Mouse (Mus musculus): ENCODE measurements around the gene Scand1. TPM values are rescaled to one million over a fixed set of nuclear protein-coding genes. Genes with fewer than 3 reads are reported as not detected.

Gene Scand1
- polyA plus RNA-seq (2014; fragmentation: Nextera tagmentation; extraction: Ambion mirVana) = 70.1 and 72.0 TPM in 2 replicates

DNA sequence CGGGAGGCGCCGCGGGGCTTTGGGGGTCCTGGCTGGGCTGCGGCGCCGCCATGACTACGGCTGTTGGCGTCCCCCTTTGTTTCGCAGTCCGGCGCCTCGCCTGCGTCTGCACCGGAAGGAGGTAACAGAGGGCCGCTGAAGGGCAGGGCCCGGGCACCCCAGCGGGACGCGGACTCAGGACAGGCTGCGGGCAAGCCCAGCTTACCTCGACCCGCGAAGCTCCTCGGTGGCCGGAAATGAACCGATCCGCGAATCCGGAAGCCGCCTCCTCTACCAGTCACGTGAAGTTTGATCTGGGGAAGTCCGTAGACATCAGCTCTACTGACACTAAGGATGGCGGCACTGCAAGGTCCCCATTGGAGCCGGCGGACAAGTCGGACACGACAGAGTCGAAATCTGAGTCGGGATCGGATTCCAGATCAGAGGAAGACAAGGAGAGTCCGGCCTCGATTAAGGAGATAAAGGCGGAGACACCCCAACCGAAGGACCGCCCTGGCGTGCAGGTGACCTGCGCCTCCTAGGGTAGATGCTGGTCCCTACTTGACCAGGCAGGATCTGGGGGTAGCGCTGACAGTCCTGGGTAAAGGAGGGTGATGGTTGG, at the start of gene Scand1, which contains the start of gene Cnbd2:
Scand1 (minus strand) TSS at position 408 of the 601 bp plus-strand sequence.
Cnbd2 (plus strand) TSS at position 3 of the 601 bp plus-strand sequence.
- Histone ChIP-seq H3K9ac (ENCODE audit: low read length) (peak within 1 kb of the TSS; percentile 97), H3K4me2 (ENCODE audit: low read depth, severe bottlenecking) (peak within 1 kb of the TSS; percentile 76), H3K27me3 (ENCODE audit: control insufficient read depth, insufficient read depth, low read length) (no peaks in the 10 kb centered on the region), H3K36me3 (ENCODE audit: control insufficient read depth, insufficient read depth, low read length) (no peaks in the 10 kb centered on the region), H3K4me3 (ENCODE audit: low read depth, low read length) (peak within 1 kb of the TSS; percentile 84), H3K9me3 (ENCODE audit: control insufficient read depth, low read length) (no peaks in the 10 kb centered on the region), H3K4me1 (ENCODE audit: control insufficient read depth, insufficient read depth, low read length) (no peaks in the 10 kb centered on the region), H3K27ac (replicated peaks; ENCODE audit: low read depth, low read length) (peak within 1 kb of the TSS; percentile 94)
- WGBS = under 1% methylated on average over 49 of the region's 49 CpGs
- DNase-seq (ENCODE audit: low spot score) = peak; percentile 88
- ATAC-seq (ENCODE audit: insufficient number of reproducible peaks, low FRiP score, low TSS enrichment, low read depth) = peak; percentile 87

DNA sequence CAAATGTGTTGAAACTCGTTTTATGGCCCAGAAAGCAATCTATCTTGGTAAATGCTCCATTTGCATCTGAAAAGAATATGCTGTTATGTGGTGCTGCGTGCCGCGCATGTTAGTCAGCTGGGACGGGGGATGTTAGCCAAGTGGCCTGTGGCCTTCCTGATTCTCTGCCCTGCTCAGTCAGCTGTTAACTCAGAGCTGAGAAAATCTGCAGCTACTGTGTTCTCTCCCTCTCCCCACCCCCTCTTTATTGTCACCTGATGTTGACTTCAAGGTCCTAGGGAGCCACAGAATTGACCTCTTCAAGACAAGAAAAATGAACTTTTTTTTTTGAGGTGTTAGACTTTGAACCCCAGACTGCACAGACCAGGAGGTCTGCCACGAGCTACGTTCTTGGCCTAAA, 43.5 kb upstream of the Scand1 start:
- no peaks in the 10 kb centered on the region for H3K27me3 ChIP-seq (ENCODE audit: control insufficient read depth, insufficient read depth, low read length)
- 75% methylated on average over 7 of the region's 7 CpGs for WGBS
- no peaks in the 10 kb centered on the region for H3K36me3 ChIP-seq (ENCODE audit: control insufficient read depth, insufficient read depth, low read length)
- H3K4me2 ChIP-seq (ENCODE audit: low read depth, severe bottlenecking) = no peak overlapping the region
- DNase-seq (ENCODE audit: low spot score) = no peak
- ATAC-seq (ENCODE audit: insufficient number of reproducible peaks, low FRiP score, low TSS enrichment, low read depth) = no peak
- H3K27ac ChIP-seq (replicated peaks; ENCODE audit: low read depth, low read length) = no peak overlapping the region
- H3K4me3 ChIP-seq (ENCODE audit: low read depth, low read length) = no peak overlapping the region
- H3K9ac ChIP-seq (ENCODE audit: low read length) = no peak overlapping the region
- H3K4me1 ChIP-seq (ENCODE audit: control insufficient read depth, insufficient read depth, low read length) = no peaks in the 10 kb centered on the region
- no peaks in the 10 kb centered on the region for H3K9me3 ChIP-seq (ENCODE audit: control insufficient read depth, low read length)

DNA sequence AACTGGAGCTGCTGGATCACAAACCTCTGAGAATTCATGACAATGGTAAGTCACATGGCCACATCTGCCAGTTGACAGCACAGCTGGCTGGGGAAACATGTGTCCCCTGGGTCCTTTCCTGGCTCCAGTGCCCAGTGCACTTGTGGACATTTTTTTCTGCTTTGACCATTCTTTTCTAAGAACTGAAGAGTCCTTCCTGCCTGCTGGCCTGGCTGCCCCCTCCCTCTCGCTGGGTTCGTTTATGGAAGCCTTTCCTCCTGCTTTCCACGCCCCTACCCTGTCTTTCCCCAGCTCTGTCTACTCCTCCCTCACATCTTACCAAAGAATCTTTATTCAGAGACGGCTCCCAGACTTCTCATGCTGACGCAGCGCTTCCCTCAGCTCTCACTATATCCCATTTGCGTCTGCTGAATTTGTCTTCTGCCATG, 40.8 kb upstream of the Scand1 start:
- no peak overlapping the region for H3K9ac ChIP-seq (ENCODE audit: low read length)
- no peak overlapping the region for H3K4me3 ChIP-seq (ENCODE audit: low read depth, low read length)
- H3K27me3 ChIP-seq (ENCODE audit: control insufficient read depth, insufficient read depth, low read length) = no peaks in the 10 kb centered on the region
- WGBS = 55% methylated on average over 7 of the region's 7 CpGs
- H3K4me1 ChIP-seq (ENCODE audit: control insufficient read depth, insufficient read depth, low read length) = no peaks in the 10 kb centered on the region
- H3K36me3 ChIP-seq (ENCODE audit: control insufficient read depth, insufficient read depth, low read length) = no peaks in the 10 kb centered on the region
- no peaks in the 10 kb centered on the region for H3K9me3 ChIP-seq (ENCODE audit: control insufficient read depth, low read length)
- no peak overlapping the region for H3K27ac ChIP-seq (replicated peaks; ENCODE audit: low read depth, low read length)
- no peak for ATAC-seq (ENCODE audit: insufficient number of reproducible peaks, low FRiP score, low TSS enrichment, low read depth)
- no peak overlapping the region for H3K4me2 ChIP-seq (ENCODE audit: low read depth, severe bottlenecking)
- no peak for DNase-seq (ENCODE audit: low spot score)

DNA sequence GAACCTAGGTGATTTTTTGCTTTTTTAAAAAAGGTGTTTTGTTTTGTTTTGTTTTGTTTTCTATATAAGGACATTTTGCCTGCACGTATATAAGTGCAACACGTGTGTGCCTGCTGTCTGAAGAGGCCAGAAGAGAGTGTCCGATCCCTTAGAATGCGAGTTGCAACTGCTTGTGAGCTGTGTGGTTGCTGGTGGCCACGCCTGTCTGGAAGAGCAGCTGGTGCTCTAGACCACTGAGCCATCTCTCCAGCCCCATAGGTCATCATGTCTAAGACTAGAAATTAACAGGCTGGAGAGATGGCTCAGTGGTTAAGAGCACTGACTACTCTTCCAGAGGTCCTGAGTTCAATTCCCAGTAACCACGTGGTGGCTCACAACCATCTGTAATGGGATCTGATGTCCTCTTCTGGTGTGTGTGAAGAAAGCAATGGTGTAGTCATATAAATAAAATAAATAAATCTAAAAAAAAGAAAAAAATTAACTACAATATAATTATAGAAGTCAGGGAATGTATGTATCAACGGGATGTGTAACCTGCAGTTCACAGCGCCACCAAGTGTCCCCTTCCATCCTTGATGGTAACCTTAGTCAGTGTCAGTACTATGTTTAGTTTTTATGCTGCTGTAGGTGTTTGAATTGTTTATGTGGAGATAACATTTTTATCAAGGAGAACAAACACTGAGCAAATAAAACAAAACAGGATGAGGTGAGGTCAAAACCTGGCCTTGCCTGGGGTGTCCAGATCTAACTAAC, 40.1 kb upstream of the Scand1 start:
- WGBS = 81% methylated on average over 8 of the region's 8 CpGs
- Histone ChIP-seq H3K36me3 (ENCODE audit: control insufficient read depth, insufficient read depth, low read length) (no peaks in the 10 kb centered on the region), H3K27me3 (ENCODE audit: control insufficient read depth, insufficient read depth, low read length) (no peaks in the 10 kb centered on the region), H3K9me3 (ENCODE audit: control insufficient read depth, low read length) (no peaks in the 10 kb centered on the region), H3K9ac (ENCODE audit: low read length) (no peak overlapping the region), H3K4me2 (ENCODE audit: low read depth, severe bottlenecking) (no peak overlapping the region), H3K4me1 (ENCODE audit: control insufficient read depth, insufficient read depth, low read length) (no peaks in the 10 kb centered on the region), H3K27ac (replicated peaks; ENCODE audit: low read depth, low read length) (no peak overlapping the region), H3K4me3 (ENCODE audit: low read depth, low read length) (no peak overlapping the region)
- no peak for DNase-seq (ENCODE audit: low spot score)
- ATAC-seq (ENCODE audit: insufficient number of reproducible peaks, low FRiP score, low TSS enrichment, low read depth) = no peak

DNA sequence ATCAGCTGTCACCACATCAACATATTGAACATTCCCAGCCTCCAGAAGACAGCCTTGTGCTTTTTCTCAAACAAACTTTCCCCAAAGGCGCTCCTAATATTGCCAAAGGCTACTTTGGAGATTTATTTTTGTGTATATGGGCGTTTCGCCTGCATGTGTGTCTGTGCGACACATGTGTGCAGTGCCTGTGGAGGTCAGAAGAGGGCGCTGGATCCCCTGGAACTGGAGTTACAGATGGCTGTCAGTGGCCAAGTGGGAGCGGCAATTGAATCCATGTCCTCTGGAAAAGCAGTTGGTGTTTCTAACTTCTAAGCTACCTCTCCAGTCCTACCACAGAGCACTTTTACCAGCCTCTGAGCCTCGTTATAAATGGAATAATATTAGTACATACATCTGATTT, 38.7 kb upstream of the Scand1 start:
- Histone ChIP-seq H3K4me2 (ENCODE audit: low read depth, severe bottlenecking) (no peak overlapping the region), H3K36me3 (ENCODE audit: control insufficient read depth, insufficient read depth, low read length) (no peaks in the 10 kb centered on the region), H3K4me1 (ENCODE audit: control insufficient read depth, insufficient read depth, low read length) (no peaks in the 10 kb centered on the region), H3K9me3 (ENCODE audit: control insufficient read depth, low read length) (no peaks in the 10 kb centered on the region), H3K27ac (replicated peaks; ENCODE audit: low read depth, low read length) (no peak overlapping the region), H3K27me3 (ENCODE audit: control insufficient read depth, insufficient read depth, low read length) (no peaks in the 10 kb centered on the region), H3K9ac (ENCODE audit: low read length) (no peak overlapping the region), H3K4me3 (ENCODE audit: low read depth, low read length) (no peak overlapping the region)
- ATAC-seq (ENCODE audit: insufficient number of reproducible peaks, low FRiP score, low TSS enrichment, low read depth) (no peak), DNase-seq (ENCODE audit: low spot score) (no peak)
- WGBS = 81% methylated on average over 7 of the region's 7 CpGs

DNA sequence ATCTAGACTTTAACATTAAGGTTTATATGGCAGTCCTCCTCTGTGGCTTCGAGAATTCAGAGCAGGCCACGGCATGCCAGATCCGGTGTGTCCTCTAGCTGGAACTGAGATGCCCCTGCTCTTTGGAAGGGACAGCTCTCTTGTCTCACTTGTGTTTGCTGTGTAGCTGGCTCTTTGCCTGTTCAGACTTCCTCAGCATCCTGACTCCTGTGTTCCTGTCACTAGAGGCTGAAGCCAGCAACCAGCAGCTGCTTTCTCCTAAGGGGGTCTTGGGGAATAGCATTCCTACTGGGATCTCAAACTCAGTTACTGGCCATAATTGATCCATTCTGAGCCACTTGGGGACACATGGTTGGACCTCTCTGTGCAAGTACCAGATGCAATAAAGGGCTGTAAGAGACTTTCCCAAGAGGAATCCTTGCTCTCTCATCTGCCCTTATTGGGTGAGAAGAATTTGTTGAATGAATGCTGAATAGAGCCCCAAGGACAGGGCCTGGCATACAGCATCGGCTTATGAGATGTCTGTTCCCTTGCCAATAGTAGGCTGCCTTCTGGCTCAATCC, 36.9 kb upstream of the Scand1 start:
- DNase-seq (ENCODE audit: low spot score) = no peak
- no peaks in the 10 kb centered on the region for H3K4me1 ChIP-seq (ENCODE audit: control insufficient read depth, insufficient read depth, low read length)
- no peak overlapping the region for H3K4me3 ChIP-seq (ENCODE audit: low read depth, low read length)
- no peak for ATAC-seq (ENCODE audit: insufficient number of reproducible peaks, low FRiP score, low TSS enrichment, low read depth)
- 97% methylated on average over 4 of the region's 4 CpGs for WGBS
- no peaks in the 10 kb centered on the region for H3K9me3 ChIP-seq (ENCODE audit: control insufficient read depth, low read length)
- H3K9ac ChIP-seq (ENCODE audit: low read length) = no peak overlapping the region
- H3K4me2 ChIP-seq (ENCODE audit: low read depth, severe bottlenecking) = no peak overlapping the region
- no peaks in the 10 kb centered on the region for H3K36me3 ChIP-seq (ENCODE audit: control insufficient read depth, insufficient read depth, low read length)
- H3K27me3 ChIP-seq (ENCODE audit: control insufficient read depth, insufficient read depth, low read length) = no peaks in the 10 kb centered on the region
- H3K27ac ChIP-seq (replicated peaks; ENCODE audit: low read depth, low read length) = no peak overlapping the region

DNA sequence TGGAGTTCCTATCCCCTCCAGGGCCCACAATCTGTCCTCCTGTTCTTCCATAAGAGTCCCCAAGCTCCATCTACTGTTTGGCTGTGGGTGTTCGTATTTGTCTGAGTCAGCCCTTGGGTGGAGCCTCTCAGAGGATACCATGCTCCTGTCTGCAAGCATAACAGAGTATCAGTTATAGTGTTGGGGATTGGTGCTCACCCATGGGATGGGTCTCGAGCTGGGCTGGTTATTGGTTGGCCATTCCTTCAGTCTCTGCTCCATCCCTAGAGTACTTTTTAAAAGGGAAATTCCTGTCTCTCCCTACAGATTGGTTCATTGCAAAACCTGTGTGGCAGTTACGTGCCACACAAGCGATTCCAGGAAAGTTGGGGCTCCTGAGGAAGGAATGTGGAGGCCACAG, 36.3 kb upstream of the Scand1 start:
- DNase-seq (ENCODE audit: low spot score) (no peak), ATAC-seq (ENCODE audit: insufficient number of reproducible peaks, low FRiP score, low TSS enrichment, low read depth) (no peak)
- H3K27ac ChIP-seq (replicated peaks; ENCODE audit: low read depth, low read length) = no peak overlapping the region
- no peak overlapping the region for H3K4me2 ChIP-seq (ENCODE audit: low read depth, severe bottlenecking)
- no peak overlapping the region for H3K9ac ChIP-seq (ENCODE audit: low read length)
- WGBS = 78% methylated on average over 4 of the region's 4 CpGs
- H3K4me3 ChIP-seq (ENCODE audit: low read depth, low read length) = no peak overlapping the region
- H3K27me3 ChIP-seq (ENCODE audit: control insufficient read depth, insufficient read depth, low read length) = no peaks in the 10 kb centered on the region
- H3K9me3 ChIP-seq (ENCODE audit: control insufficient read depth, low read length) = no peaks in the 10 kb centered on the region
- H3K4me1 ChIP-seq (ENCODE audit: control insufficient read depth, insufficient read depth, low read length) = no peaks in the 10 kb centered on the region
- no peaks in the 10 kb centered on the region for H3K36me3 ChIP-seq (ENCODE audit: control insufficient read depth, insufficient read depth, low read length)

DNA sequence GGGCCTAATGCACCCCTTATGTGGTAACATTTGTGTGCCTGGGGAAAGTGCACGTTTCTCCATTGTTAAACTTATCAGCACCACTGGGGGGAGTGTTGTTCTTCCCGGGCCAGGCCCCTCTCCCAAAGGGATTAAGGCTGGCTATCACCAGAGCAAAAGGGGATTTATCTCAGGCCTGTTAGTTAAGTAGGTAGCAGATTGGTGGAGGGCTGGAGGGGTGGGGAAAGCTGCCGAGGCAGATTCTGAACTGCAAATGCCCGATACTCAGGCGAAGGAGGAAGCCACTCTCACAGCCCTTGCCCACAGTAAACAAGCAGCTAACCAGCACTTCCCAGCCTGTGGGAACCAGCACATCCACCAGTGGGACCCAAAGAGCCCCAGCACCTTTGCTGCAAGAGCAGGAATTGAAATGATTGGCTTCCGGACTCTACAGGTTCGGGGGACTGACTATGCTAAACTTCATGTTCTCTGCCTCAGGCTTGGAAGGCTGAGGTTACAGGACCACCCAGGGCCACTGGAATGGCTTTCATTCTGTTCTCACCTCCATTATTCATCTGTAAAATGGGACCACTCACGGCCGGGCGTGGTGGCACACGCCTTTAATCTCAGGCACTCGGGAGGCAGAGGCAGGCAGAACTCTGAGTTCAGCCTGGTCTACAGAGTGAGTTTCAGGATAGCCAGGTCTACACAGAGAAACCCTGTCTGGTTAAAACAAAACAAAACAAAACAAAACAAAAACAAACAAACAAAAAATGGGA, 32.5 kb upstream of the Scand1 start:
- no peaks in the 10 kb centered on the region for H3K4me1 ChIP-seq (ENCODE audit: control insufficient read depth, insufficient read depth, low read length)

More for the DNA sequence above, 32.5 kb upstream of the Scand1 start:
- Histone ChIP-seq H3K27me3 (ENCODE audit: control insufficient read depth, insufficient read depth, low read length) (no peaks in the 10 kb centered on the region), H3K9me3 (ENCODE audit: control insufficient read depth, low read length) (no peaks in the 10 kb centered on the region), H3K9ac (ENCODE audit: low read length) (no peak overlapping the region), H3K36me3 (ENCODE audit: control insufficient read depth, insufficient read depth, low read length) (no peaks in the 10 kb centered on the region), H3K27ac (replicated peaks; ENCODE audit: low read depth, low read length) (no peak overlapping the region), H3K4me3 (ENCODE audit: low read depth, low read length) (no peak overlapping the region), H3K4me2 (ENCODE audit: low read depth, severe bottlenecking) (no peak overlapping the region)
- WGBS = 61% methylated on average over 12 of the region's 12 CpGs
- DNase-seq (ENCODE audit: low spot score) = peak; percentile 23
- no peak for ATAC-seq (ENCODE audit: insufficient number of reproducible peaks, low FRiP score, low TSS enrichment, low read depth)
